Mouse (Mus musculus) monocyte, adult 5-6 weeks (primary cell): ENCODE measurements around the gene Actr2. TPM values are rescaled to one million over a fixed set of nuclear protein-coding genes. Genes with fewer than 3 reads are reported as not detected.
"Not testable (repeated sequence)": the region's sequence is repeated elsewhere in the genome, so short reads cannot be mapped to it uniquely, and the experiment has no call there.

ENCODE experiments used
- ATAC-seq: fragments of 153-309, 156-312 bp; replicated peaks from 2 replicates; pipeline ENCODE4 v1.8.0; 2017; ENCODE audit warnings: mild to moderate bottlenecking; ENCODE audit not compliant: low TSS enrichment, insufficient number of reproducible peaks, severe bottlenecking, poor library complexity, low FRiP score
- total RNA-seq: library from RNA; stranded (forward); fragments of 200-1000, 200-491, 200-594 nt; gene quantifications from 3 replicates; pipeline ENCODE4 v1.2.3, GENCODE M21; 2017

Gene Actr2
- total RNA-seq, 1 experiment from 2014 or later = 661 TPM

GRCm38 (mm10) chr11:20062801-20063200 lies 49.9 kb downstream of the Actr2 start:
- not testable (repeated sequence) for ATAC-seq

GRCm38 (mm10) chr11:20059736-20060135 lies 53.0 kb downstream of the Actr2 start:
- ATAC-seq = no peak

- no peak for ATAC-seq
Observed at GRCm38 (mm10) chr11:20057429-20057828, 55.3 kb downstream of the Actr2 start.

DNA sequence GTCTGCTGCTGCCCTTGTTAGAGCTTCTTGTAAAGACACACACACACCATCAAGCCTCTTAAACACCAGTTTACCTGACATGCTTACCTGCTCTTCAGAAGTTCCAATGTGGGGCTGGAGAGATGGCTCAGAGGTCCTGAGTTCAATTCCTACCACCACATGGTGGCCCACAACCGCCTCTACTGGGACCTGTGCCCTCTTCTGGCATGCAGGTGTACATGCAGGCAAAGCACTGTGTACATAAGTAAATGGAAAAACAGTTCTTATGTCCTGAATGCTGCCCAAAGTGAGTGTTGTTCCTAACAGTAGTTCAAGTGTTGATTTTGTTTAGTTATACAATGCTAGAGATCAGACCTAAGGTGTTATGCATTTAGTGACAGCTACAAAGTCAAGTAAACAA lies 56.5 kb downstream of the Actr2 start:
- no peak for ATAC-seq

DNA sequence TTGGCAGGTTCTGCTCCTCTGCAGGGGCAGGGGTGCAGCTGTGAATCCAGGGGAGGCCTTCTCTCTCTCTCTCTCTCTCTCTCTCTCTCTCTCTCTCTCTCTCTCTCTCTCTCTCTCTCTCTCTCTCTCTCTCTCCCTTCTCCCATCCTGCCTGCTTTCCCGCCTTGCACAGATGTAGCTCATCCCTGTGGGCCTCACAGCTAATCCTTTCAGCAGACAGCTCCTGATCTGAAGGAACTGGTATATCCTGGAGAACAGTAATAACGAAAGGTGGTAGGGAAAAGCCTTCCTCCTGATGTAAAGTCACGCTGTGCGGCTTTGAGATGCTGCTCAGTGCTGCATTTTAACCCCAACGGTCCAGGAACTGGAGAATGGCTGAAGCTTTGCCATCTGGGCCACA lies 58.1 kb downstream of the Actr2 start:
- ATAC-seq = no peak

DNA sequence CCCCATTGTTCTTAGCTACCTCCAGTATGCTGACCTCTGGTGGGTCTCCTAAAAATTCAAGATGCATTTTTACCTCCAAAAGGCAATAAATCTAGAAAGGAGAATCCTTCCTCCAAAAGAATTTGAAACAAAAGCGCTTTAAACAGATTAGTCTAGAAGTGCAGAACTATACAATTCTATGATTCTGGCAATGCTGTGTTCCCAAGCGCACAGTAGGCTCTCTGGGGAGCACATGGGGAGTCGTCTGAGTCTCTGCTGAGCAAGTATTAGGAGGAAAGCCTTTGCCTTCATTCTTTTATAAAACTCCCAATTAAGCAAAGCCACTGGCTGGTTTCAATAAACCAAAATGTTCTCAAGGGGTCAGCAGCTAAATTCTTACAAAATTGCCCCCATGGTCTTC lies 58.8 kb downstream of the Actr2 start:
- ATAC-seq = no peak

GRCm38 (mm10) chr11:20052814-20053536 lies 59.7 kb downstream of the Actr2 start:
- no peak for ATAC-seq

DNA sequence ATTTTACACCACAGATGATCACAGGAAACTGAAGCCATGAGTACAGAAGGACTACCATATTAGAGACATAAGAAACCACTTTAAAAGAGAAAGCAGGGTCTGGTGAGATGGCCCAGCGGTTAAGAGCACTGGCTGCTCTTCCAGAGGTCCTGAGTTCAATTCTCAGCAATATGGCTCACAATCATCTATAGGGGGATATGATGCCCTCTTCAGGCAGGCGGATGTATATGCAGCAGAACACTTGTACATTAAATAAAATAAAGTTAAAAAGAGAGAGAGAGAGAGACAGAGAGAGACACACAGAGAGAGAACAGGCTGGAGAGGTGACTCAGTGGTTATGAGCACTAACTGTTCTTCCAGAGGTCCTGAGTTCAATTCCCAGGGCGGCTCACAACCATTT lies 67.1 kb downstream of the Actr2 start:
- ATAC-seq = no peak

DNA sequence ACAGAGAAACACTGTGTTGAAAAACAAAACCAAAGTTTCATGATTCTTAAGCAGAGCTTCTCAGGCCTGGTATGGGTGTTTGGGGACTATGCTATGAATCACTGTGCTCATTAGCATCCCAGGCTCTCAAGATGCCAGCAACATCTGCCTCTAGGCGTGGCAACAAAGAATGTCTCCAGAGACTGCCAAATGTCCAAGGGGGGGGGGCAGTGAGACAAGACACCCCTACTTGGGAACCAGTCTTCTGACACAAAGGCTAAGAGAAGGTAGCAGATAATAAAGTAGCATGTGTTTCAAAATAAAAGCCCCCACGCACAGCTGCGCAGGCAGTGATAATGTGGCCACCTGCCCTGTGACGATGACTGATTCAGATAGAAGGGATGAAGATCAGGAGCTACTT lies 69.5 kb downstream of the Actr2 start:
- no peak for ATAC-seq

DNA sequence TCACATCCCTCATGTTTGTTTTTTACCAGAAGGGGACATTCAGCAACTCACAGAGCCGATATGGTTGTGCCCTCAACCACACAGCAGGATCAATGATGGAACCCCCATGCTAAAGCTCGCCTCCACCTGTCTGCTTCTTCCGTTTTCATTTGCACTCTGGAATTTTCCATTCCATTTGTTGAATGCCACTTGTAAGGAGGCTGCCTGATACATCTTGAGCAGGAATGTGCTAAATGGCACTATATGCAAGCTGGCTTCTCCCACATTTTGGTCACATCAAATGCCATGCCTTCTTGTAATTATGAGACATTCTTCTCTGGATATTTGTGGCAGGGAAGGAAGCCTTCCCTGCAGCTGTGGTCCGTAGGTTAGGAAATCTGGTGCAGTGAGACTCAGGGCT lies 70.6 kb downstream of the Actr2 start:
- no peak for ATAC-seq

DNA sequence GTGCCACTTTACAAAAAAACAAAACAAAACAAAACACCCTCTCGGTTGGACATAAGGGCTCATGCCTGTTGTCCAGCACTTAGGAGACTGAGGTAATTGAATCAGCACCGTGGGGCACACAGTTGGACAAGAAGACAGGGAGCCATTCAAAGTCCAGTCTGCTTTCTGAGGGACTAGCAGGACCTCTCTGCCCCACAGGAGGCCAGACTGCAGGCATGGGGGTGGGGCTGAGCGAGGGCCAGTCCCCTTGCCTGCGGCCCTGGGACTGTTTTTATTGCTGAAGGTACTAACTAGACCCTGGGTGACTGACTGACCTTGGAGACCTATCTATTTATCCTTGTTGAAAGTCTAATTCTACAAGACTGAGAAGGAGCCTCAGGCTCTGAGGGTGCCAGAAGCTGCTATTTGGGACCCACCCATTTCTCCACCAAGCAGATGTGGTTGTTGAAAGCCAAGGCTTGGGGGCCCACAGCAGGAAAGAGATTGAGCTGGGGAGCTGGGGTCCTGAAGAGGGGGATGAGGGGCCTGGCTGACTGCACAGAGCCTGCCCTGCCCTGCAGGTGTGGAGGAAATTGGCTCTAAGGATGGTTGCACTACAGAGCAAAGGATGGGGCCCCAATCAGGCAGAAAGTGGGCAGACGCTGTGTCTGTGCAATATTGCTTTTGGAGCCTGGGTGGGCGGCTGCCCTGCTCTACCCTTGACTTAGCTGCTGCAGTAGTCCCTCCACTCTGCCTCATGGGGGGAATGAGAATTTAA lies 71.4 kb downstream of the Actr2 start:
- ATAC-seq = no peak

DNA sequence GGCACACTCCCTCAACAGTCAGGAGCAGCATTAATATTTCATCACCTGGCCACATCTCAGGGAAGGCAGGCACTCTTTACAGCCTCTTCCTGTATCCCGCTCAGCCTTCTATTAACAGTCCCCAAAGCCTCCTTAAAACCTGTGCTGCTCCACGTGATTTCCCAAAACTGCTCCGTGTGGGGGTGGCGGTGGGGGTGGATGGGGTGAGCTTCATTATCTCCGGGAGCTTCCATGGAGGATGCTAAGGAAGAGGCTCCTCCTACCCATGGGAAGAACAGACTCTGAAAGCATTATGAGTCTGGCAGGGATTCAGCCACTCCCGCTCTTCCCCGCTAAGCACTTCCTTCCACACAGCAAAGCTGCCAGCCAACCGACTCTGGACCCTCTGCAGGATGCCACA lies 74.0 kb downstream of the Actr2 start:
- no peak for ATAC-seq

DNA sequence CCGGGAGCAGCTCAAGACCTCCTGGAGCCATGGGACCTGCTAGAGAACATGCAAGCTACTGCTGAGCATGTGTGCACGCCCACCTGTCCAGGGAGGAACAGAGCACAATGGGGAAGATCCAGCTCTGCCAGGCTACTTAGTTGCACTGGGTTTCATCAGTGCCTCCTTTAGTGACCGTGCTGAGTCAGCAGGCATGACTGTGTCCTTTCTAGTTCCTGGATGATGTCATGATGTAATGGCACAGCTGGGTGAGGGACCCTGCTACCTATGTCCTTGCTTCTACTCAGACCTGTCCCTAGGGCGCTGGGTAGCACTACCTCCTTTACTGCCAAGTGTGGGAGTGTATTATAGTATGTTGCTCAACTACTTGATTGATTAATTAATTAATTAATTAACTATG lies 75.0 kb downstream of the Actr2 start:
- no peak for ATAC-seq

- ATAC-seq = no peak
Observed at GRCm38 (mm10) chr11:20035972-20036371, 76.7 kb downstream of the Actr2 start.

DNA sequence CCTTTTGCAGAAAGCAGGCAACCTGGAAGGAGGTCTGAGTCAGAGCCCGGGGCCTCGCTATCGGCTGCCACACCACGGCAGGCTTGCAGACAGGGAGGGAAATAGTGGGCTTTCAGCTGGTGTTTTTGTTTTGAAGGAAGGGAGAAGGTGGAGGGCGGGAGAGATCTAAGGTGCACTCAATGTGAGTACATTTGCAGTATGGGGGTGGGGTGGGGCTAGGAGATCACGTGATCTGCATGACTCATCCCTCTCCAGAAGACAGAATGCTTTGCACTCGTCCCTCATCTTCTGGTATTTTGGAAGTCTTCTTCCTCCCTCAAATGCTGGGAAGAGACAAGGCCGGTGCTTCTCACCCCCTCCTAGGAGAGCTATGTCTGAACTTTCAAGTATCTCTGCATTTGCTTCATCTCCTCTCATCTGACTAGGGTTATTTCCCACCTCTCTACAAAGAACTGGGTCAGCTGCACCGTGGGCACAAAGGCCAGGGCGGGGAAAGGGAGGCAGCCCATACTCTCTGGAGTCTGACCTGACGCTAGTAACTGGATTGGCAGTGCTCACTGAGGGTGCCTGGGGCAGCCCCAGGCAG lies 77.3 kb downstream of the Actr2 start:
- no peak for ATAC-seq

- no peak for ATAC-seq
Observed at GRCm38 (mm10) chr11:20034337-20034947, 78.3 kb downstream of the Actr2 start.

DNA sequence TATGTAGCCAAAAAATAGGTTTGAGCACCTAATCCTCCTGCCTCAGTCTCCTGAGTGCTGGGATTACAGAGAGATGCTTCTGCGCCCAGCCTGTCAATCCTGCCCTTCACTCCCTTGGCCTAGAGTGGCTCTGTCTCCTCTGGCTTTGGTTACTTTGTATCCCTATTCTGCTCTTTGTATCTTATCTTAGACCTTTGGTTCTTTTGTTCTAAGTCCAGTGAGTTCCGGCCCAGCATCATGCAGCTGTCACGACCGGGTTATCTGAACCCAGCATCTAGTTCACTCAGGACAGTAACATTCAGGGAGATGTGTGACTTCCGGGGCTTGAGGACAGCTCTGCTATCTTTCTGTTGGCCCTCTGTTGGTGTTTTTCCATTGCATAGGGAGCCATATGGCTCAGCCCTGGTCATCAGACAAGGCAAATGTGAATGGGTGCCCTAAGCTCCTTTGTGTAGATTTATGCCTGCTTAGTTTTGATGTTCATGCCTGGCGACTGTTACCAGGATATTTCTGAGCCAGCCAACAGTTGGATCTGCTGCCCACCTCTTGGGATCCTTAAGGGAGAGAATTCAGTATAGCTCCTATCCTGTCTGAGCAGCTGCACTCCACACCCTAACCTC lies 79.1 kb downstream of the Actr2 start:
- ATAC-seq = no peak

DNA sequence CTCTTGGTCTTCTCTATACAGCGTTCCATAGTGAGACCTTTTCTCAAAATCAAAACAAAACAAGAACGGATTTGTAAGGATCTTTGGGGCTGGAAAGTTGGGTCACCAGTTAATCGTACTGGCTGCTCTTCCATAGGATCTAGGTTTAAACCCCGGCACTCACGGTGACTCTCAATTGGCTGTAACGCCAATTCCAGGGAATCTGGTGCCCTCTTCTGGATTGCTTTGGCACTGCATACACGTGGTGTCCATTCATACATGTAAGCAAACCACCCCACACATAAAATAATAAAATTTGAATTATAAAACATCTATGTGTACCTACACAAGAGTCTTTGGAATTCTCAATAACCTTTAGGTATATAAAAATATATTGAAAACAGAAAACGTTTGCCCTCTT lies 81.2 kb downstream of the Actr2 start:
- ATAC-seq = no peak

DNA sequence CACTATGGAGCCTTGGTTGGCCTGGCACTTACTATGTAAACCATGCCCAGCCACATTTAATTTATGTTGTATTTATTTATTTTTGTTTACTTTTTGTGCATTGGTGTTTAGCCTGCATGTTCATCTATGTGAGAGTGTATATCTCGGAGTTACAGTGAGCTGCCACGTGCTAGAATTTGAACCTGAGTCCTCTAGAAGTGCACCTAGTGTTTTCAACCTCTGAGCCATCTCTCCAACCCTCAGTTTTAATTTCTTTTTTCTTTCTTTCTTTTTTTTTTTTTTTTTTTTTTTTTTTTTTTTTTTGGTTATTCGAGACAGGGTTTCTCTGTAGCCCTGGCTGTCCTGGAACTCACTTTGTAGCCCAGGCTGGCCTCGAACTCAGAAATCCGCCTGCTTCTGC lies 81.7 kb downstream of the Actr2 start:
- ATAC-seq = not testable (repeated sequence)
